Mouse (Mus musculus) lung, embryonic 14.5 days (tissue): ENCODE data around the gene Zfyve19. TPM values are rescaled to one million over a fixed set of nuclear protein-coding genes. Genes with fewer than 3 reads are reported as not detected.

Source experiments
- ATAC-seq: fragments of 200-750 bp; cut with Nextera tagmentation; 2 replicates; pipeline ENCODE4 v1.8.0; 2017; ENCODE audit warnings: mild to moderate bottlenecking, moderate TSS enrichment, moderate library complexity; ENCODE audit not compliant: insufficient read depth
- DNase-seq: peaks from one replicate; pipeline ENCODE4 v3.0.0-alpha.2; 2015
- H3K27ac ChIP-seq: fragments of 300-500 bp; sonication (generic); 2 replicates; pipeline ENCODE4 v1.5.1; 2014; ENCODE audit warnings: low read depth, mild to moderate bottlenecking, moderate library complexity
- H3K27me3 ChIP-seq: fragments of 300-500 bp; sonication (generic); 2 replicates; pipeline ENCODE4 v1.6.1; 2014; ENCODE audit warnings: low read length, control low read depth; ENCODE audit not compliant: insufficient read depth
- H3K36me3 ChIP-seq: fragments of 300-500 bp; sonication (generic); 2 replicates; pipeline ENCODE4 v1.6.1; 2014; ENCODE audit warnings: control low read depth; ENCODE audit not compliant: insufficient read depth
- H3K4me1 ChIP-seq: fragments of 300-500 bp; sonication (generic); 2 replicates; pipeline ENCODE4 v1.6.1; 2014; ENCODE audit warnings: antibody characterized with exemption, control low read depth; ENCODE audit not compliant: insufficient read depth
- H3K4me2 ChIP-seq: fragments of 300-500 bp; sonication (generic); 2 replicates; pipeline ENCODE4 v1.6.1; 2014; ENCODE audit warnings: mild to moderate bottlenecking
- H3K4me3 ChIP-seq: fragments of 300-500 bp; sonication (generic); 2 replicates; pipeline ENCODE4 v1.5.1; 2014; ENCODE audit warnings: low read depth, low read length
- H3K9ac ChIP-seq: fragments of 300-500 bp; sonication (generic); 2 replicates; pipeline ENCODE4 v1.6.1; 2014
- H3K9me3 ChIP-seq: fragments of 300-500 bp; sonication (generic); 2 replicates; pipeline ENCODE4 v1.6.1; 2016; ENCODE audit warnings: low read depth, low read length, control low read depth
- CTCF ChIP-seq: IDR thresholded peaks from 2 replicates; pipeline ENCODE4 v1.5.1; 2016; ENCODE audit warnings: antibody characterized with exemption, low read depth
- WGBS: fragments of 180-500 bp; shearing (Covaris S2); extraction: QIAGEN DNeasy Blood & Tissue Kit; methylation state at CpG from one replicate; pipeline ENCODE4 v1.1.7; 2014; 5-methylcytosine and 5-hydroxymethylcytosine counted together
- polyA plus RNA-seq: library from polyadenylated mRNA; unstranded; fragments of >200 nt; fragmentation: Nextera tagmentation; extraction: Ambion mirVana; gene quantifications from 2 replicates; pipeline ENCODE4 v1.2.1, GENCODE M21; 2014

Gene Zfyve19
- polyA plus RNA-seq, 1 experiment from 2014 or later: 50.5 TPM

DNA sequence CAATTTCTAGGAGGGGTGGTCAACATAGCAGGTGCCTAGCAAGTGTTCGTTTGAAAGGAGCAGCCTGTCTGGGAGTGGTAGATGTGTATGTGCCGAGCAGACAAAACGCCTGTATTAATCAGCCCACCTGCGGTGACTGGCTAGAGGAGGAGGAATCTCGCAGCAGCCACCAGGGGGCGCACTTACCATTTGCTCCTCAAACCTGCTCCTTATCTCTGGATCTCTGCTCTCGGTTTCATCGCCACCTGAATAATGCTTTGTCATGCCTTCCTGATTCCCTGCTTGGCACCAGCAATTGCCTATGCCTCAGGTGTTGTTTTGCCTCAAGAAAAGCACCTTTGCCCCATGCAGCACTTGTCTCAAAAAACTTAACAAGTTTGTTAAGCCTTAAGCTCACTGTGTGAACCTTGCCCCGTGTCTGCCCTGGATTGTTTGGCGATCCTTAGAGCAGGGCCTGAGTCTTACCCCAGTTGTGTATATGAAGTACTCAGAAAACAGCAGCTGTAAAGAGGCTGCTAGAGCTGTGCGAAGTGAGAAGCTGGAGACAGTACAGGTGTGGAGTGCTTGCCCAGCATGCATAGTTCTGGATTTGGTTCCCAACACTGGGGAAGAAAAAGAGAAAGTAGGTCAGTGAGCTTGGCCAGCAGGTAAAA is 42.5 kb downstream of the Zfyve19 start:
- peak; percentile 88 for DNase-seq
- peak; percentile 95 for TF ChIP-seq CTCF
- no peak overlapping the region for H3K9ac ChIP-seq
- no peaks in the 10 kb centered on the region for H3K36me3 ChIP-seq
- 0 out of 2 replicates have a peak overlapping the region, but pooled peaks have one; percentile 4 for H3K4me2 ChIP-seq
- no peak overlapping the region for H3K4me3 ChIP-seq
- peak; percentile 71; the same call in 1 of the 2 replicates for ATAC-seq
- H3K9me3 ChIP-seq: no peaks in the 10 kb centered on the region
- no peaks in the 10 kb centered on the region for H3K4me1 ChIP-seq
- 0 out of 2 replicates have a peak, but pooled peaks cover 10% of the 10 kb centered on the region for H3K27me3 ChIP-seq
- H3K27ac ChIP-seq: no peak overlapping the region
- WGBS: 10% methylated on average over 11 of the region's 11 CpGs

DNA sequence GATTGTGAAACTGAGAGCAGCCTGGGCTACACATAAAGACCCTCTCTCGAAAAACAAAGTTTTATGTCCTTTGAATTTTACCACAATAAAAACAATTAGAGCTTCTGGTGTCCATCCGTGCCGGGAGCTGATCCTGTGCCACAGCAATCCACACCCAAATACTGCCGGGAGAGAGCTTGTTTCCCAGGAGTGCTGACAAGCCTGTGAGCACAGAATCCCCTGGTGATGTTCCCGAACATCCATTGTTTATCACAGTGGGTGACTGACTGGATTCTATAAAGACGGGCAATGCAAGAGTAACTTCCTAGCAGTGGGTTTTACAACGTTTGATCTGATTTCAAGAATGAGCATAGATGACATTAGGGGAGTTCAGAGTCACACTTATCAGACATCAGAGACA is 46.6 kb downstream of the Zfyve19 start:
- 29% methylated on average over 7 of the region's 7 CpGs for WGBS
- Histone ChIP-seq H3K4me3 (no peak overlapping the region), H3K27me3 (0 out of 2 replicates have a peak, but pooled peaks cover 10% of the 10 kb centered on the region), H3K4me2 (no peak overlapping the region), H3K4me1 (no peaks in the 10 kb centered on the region), H3K9ac (no peak overlapping the region), H3K9me3 (no peaks in the 10 kb centered on the region), H3K27ac (no peak overlapping the region), H3K36me3 (no peaks in the 10 kb centered on the region)
- ATAC-seq (no peak), DNase-seq (no peak)
- TF ChIP-seq CTCF: no peak

DNA sequence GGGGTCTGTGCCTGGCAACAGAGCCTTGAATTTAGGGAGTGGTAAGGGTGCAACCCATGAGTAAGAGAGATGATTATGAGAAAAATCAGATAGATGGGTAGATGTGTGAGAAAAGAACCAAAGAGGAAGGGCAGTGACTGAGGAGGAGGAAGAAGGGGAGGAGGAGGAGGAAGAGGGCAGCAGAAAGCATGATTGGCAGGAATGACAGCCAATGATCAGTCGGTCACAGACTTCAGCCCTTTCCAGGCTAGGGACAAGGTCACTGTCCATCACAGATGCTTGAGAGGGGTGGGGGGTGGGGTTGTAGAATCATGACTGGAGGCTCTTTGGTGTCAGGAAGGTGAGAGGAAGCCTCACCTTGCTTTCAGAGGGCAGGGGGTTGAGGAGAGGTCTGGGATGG is 52.1 kb downstream of the Zfyve19 start:
- no peak overlapping the region for H3K4me3 ChIP-seq
- no peak overlapping the region for H3K27ac ChIP-seq
- no peaks in the 10 kb centered on the region for H3K27me3 ChIP-seq
- no peak overlapping the region for H3K9ac ChIP-seq
- ATAC-seq (no peak), DNase-seq (no peak)
- no peak for TF ChIP-seq CTCF
- H3K36me3 ChIP-seq: no peaks in the 10 kb centered on the region
- H3K4me1 ChIP-seq: no peaks in the 10 kb centered on the region
- 82% methylated on average over 1 of the region's 1 CpGs for WGBS
- no peak overlapping the region for H3K4me2 ChIP-seq
- no peaks in the 10 kb centered on the region for H3K9me3 ChIP-seq

DNA sequence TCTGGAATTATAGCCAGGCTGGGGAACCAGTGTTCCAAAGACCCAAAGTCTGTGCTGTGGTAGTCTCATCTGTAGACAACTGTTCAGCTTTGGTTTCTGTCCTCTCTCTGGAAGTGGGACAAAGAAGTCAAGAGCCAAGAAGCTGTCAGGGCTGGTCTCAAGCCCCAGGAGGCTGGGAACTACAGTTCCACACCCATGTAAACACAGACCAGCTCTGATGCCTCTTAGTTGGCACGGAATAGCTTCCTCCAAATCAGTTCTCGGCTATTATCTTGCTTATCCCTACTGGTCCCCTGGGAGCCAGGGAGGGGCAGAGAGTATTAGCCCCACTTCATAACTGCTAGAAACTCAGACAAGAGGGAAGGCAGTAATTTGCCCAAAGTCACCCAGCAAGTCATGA is 52.9 kb downstream of the Zfyve19 start:
- no peak overlapping the region for H3K9ac ChIP-seq
- no peaks in the 10 kb centered on the region for H3K4me1 ChIP-seq
- 20% methylated on average over 2 of the region's 2 CpGs for WGBS
- no peak for TF ChIP-seq CTCF
- ATAC-seq: peak; percentile 75
- H3K4me2 ChIP-seq: no peak overlapping the region
- no peaks in the 10 kb centered on the region for H3K36me3 ChIP-seq
- no peaks in the 10 kb centered on the region for H3K9me3 ChIP-seq
- no peak overlapping the region for H3K4me3 ChIP-seq
- no peaks in the 10 kb centered on the region for H3K27me3 ChIP-seq
- no peak overlapping the region for H3K27ac ChIP-seq
- DNase-seq: peak; percentile 67

DNA sequence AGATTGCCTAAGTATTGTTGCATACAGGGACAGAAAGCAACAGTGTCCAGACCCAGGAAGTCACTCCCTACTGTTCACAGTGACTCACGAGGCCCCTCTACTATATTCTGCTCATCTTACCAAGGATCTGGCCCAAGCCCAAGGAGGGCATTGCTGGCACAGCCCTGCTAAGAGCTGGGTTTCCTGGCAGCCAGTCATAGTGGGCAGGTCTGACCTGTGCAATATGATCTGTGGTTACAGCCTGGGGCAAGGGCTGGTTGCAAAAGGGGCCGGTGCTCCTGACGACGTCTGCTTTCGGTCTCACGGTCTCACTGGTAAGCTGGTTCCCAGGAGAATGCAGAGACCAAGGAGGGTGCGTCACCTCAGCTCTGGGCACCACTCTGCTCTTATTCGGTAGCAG is 54.6 kb downstream of the Zfyve19 start:
- H3K27me3 ChIP-seq: no peaks in the 10 kb centered on the region
- no peak overlapping the region for H3K9ac ChIP-seq
- no peak overlapping the region for H3K4me3 ChIP-seq
- H3K9me3 ChIP-seq: no peaks in the 10 kb centered on the region
- H3K36me3 ChIP-seq: no peaks in the 10 kb centered on the region
- peak overlapping the region; percentile 2; the same call in 1 of the 2 replicates for H3K4me2 ChIP-seq
- 20% methylated on average over 8 of the region's 8 CpGs for WGBS
- H3K4me1 ChIP-seq: no peaks in the 10 kb centered on the region
- H3K27ac ChIP-seq: no peak overlapping the region
- DNase-seq: peak; percentile 48
- ATAC-seq: peak; percentile 66
- no peak for TF ChIP-seq CTCF

DNA sequence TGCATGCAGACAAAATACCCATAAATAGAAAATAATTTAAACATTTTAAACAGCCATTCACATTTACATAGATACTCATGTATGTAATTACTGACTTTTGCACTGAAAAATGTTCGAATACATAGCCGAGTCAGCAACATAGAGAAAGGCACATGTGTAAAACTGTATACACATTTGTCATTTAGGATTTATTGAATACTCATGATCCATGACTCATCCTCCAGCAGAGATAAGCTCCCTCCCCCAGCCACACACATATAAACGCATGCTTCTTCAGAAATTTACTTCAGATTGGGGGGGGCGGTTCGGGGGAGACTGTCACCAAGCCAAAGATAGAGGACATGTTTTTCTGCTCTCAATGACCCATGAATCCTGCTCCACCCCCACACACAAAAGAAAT is 55.4 kb downstream of the Zfyve19 start:
- Histone ChIP-seq H3K27me3 (no peaks in the 10 kb centered on the region), H3K4me1 (no peaks in the 10 kb centered on the region), H3K4me3 (no peak overlapping the region), H3K4me2 (no peak overlapping the region), H3K36me3 (no peaks in the 10 kb centered on the region), H3K9me3 (no peaks in the 10 kb centered on the region), H3K9ac (no peak overlapping the region), H3K27ac (no peak overlapping the region)
- DNase-seq: no peak
- 64% methylated on average over 5 of the region's 5 CpGs for WGBS
- no peak for TF ChIP-seq CTCF
- ATAC-seq: no peak

Other genes with a start within 250 kb of the Zfyve19 start
- gene Ccdc32, start 179.2 kb upstream of the Zfyve19 start, polyA plus RNA-seq: 19.9 and 21.0 TPM in 2 replicates
- gene Rpusd2, start 173.8 kb upstream of the Zfyve19 start, polyA plus RNA-seq: 4.4 and 4.5 TPM in 2 replicates
- gene Knl1, start 161.5 kb upstream of the Zfyve19 start, polyA plus RNA-seq: 57.3 and 58.1 TPM in 2 replicates
- 64.6 and 67.6 TPM in 2 replicates for gene Rad51, start 95.8 kb upstream of the Zfyve19 start, polyA plus RNA-seq
- gene Rmdn3, start 51.6 kb upstream of the Zfyve19 start, polyA plus RNA-seq: 36.1 and 38.9 TPM in 2 replicates
- gene Gchfr, start 40.8 kb upstream of the Zfyve19 start, polyA plus RNA-seq: 24.9 and 25.3 TPM in 2 replicates
- 0.22 and 0.32 TPM in 2 replicates for gene Gm14137, start 34.1 kb upstream of the Zfyve19 start, polyA plus RNA-seq
- 17.8 and 19.0 TPM in 2 replicates for gene Dnajc17, start 178 bp downstream of the Zfyve19 start, polyA plus RNA-seq
- gene Ppp1r14d, start 21.3 kb downstream of the Zfyve19 start, polyA plus RNA-seq: 0.41 and 0.42 TPM in 2 replicates
- 25.4 and 25.5 TPM in 2 replicates for gene Spint1, start 28.7 kb downstream of the Zfyve19 start, polyA plus RNA-seq
- gene Rhov, start 62.7 kb downstream of the Zfyve19 start, polyA plus RNA-seq: 0.11 and 0.24 TPM in 2 replicates
- gene Vps18, start 80.1 kb downstream of the Zfyve19 start, polyA plus RNA-seq: 15.9 and 17.5 TPM in 2 replicates
- gene Dll4, start 117.2 kb downstream of the Zfyve19 start, polyA plus RNA-seq: 8.1 and 10.0 TPM in 2 replicates
- 0.64 and 0.70 TPM in 2 replicates for gene Chac1, start 142.6 kb downstream of the Zfyve19 start, polyA plus RNA-seq